Mouse (Mus musculus): ENCODE measurements around the gene Cdh1.
"Not testable (repeated sequence)": the region's sequence is repeated elsewhere in the genome, so short reads cannot be mapped to it uniquely, and the experiment has no call there.

Cdh1 gene

DNA sequence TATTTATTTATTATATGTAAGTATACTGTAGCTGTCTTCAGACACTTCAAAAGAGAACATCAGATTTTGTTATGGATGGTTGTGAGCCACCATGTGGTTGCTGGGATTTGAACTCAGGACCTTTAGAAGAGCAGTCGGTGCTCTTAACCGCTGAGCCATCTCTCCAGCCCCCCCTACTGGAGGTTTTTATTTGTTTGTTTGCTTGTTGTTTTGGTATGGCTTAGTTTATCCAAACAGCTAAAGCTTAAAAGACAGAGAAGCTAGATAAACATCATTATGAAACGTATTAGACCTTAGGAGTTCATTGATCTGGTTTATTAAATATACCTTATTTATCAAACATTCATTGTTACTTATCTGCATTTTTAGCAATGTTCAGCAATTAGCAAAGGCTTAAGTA lies 7.5 kb upstream of the Cdh1 start:
- DNase-seq = not testable (repeated sequence)

GRCm38 (mm10) chr8:106597067-106597466 lies 6.1 kb upstream of the Cdh1 start:
- no peak for DNase-seq

- DNase-seq = no peak
Observed at GRCm38 (mm10) chr8:106599265-106599979, 3.7 kb upstream of the Cdh1 start.

- peak in 1 of 2 experiments; percentile 13 for DNase-seq
Observed at GRCm38 (mm10) chr8:106603933-106604332, 782 bp downstream of the Cdh1 start.

DNA sequence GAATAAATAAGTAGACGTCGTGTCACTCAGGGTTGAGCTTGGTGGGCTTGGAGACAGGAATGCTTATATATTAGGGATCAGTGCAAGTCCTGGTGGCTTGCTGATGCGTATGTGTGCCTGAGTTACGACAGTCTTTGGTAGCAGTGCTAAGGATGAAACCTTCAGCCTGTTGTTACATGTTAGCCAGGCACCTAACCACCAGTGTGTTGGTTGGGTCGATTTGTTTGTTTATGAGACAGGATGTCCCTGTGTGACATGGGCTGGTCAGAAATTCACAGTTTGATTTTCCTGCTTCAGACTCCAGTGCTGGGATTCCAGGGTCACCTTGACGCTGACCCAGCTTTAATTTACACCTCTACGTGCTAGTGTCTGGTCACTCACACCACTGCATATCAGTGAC lies 2.5 kb downstream of the Cdh1 start:
- DNase-seq = no peak

- no peak for DNase-seq
Observed at GRCm38 (mm10) chr8:106606121-106606520, 3.0 kb downstream of the Cdh1 start.

GRCm38 (mm10) chr8:106606601-106607145 lies 3.5 kb downstream of the Cdh1 start:
- no peak for DNase-seq

- not testable (repeated sequence) for DNase-seq
Observed at GRCm38 (mm10) chr8:106607783-106608182, 4.6 kb downstream of the Cdh1 start.

- no peak for DNase-seq
Observed at GRCm38 (mm10) chr8:106608425-106608824, 5.3 kb downstream of the Cdh1 start.

DNA sequence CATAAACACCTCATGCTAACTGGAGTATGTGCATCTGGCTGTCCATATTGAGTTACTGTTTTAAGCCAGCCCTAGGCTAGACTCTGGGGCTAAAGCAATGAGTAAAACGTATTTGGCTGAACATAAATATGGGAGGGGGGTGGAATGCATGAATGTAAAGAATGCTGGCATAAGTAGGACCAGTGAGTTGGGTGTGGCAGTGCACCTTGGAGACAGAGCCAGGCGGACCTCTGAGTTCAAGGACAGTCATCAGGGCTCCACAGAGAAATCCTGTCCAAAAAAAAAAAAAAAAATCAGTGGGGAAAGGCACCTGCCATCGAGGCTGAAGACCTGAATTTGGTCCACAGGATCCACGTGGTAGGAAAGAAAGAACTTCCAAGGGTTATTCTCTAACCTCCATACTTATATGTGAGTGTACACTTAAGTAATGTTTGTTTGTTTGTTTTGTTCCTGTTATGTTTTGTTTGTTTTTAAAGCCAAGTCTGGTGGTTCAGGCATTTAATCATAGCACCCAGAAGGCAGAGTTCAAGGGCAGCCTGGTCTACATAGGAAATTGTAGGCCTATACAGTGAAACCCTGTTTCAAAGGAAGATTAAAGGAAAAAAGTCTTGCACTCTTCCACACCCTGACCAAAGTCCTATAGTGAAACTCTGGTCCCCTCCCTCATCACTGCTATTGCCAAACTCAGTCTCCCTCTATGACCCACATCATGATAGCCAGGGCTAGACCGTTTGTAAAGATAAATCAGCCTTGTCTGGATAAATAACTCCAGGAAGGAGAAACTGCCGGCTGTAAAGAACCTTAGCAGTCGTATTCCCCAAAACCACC lies 6.1 kb downstream of the Cdh1 start:
- no peak for DNase-seq

- DNase-seq = no peak
Observed at GRCm38 (mm10) chr8:106610958-106611640, 7.9 kb downstream of the Cdh1 start.

DNA sequence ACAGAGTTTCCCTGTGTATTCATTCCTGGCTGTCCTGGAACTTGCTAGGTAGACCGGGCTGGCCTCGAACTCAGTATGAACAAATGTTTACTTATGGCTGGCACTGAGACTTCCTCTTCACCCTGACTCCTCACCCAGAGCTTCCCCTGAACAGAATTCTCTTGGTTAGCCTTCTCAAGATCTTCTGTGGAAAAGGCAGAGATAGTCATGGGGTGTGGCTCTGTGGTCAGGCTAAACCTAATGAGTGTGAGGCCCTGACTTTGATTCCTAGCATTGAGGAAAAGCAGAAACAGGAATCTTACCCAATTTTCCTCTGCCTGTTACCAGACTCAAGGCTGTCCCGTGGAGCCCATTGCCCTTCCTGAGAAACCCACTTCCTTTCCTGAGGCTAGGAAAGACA lies 8.9 kb downstream of the Cdh1 start:
- no peak for DNase-seq

DNA sequence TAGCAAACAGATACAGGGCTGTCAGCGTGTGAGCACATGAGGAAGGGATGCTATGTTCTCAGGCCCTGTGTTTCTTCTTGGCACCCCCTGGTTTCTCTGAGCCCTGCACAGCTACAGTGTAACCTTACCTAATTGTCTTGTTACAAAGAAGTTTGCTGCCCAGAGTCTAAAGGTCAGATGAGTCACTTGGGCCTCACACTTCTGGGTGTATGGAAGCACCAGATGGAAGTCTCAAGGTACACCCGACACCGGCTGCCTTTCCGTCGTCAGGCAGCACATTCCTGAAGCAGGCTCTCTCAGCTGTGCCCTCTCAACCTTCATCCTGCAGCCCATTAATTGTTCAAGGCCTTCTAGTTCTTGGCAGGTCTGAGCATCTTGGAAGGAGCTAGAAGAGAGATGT lies 11.6 kb downstream of the Cdh1 start:
- no peak for DNase-seq

DNA sequence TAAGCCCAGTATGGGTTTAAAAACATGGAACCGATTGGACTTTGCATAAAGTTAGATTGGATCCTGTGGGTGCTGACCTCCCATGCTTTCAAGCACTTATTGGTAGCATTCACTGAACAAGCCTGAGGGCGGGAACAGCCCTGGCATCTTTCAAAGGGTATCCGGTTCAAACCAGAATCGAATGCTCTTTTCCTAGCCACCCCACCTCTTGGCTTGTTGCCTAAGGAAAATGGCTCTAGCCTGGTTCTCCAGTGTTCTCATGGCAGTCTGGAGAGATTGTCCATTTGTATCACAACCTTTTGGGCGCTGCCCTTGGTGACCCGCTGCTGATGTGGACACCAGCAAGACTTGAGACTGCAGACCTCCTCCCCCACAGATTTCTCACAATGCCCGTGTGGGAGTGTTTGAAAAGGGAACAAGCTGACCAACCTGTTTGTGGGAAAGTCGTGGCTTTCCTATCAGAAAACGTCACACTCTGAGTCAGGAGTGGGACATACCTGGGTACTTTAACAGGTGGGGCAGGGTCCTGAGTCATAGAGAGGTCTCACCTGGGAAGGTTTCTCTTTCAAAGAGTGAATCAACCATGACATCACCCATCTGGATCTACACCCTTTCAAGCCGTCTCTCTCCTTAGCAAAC lies 12.6 kb downstream of the Cdh1 start:
- DNase-seq = no peak

DNA sequence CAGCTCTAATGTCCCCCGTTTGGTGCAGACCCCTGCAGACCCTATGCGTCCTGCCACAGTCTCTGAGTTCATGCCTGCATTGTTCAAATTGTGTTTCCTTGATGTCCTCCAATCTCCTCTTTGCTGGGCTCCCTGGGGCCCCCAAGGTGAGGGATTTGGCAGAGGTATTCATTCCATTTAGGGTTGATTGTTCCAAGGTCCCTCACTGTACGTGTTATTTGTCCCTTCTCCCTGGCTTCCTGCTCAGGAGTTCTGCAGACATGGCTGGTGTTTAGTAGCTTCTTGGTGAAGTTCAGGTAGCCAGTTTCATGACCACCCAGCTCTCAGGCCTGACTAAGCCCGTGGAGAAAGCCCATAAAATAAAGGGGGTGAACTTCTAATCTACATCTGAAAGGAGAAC lies 13.5 kb downstream of the Cdh1 start:
- no peak for DNase-seq

GRCm38 (mm10) chr8:106617196-106617595 lies 14.0 kb downstream of the Cdh1 start:
- no peak for DNase-seq

- DNase-seq = no peak
Observed at GRCm38 (mm10) chr8:106617865-106618264, 14.7 kb downstream of the Cdh1 start.

DNA sequence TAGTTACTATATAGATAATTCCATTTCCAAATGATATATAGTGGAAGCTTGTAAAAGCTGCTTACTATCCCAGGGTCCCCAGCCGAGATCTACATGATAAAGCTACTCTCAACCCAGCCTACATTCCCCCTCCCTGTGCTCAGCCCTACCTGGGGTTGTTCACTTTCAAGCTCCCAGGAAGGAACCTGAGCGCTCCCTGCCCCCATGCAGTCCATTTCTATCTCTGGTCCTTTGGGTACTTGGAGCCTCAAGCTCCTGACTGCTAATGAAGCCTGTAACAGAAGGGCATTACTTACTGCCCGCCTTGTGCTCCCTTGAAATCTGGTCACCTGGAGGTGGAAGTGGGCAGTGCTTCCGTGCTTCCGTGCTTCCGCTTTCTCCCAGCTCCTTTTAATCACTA lies 15.2 kb downstream of the Cdh1 start:
- no peak for DNase-seq

GRCm38 (mm10) chr8:106619549-106620245 lies 16.5 kb downstream of the Cdh1 start:
- DNase-seq = no peak

DNA sequence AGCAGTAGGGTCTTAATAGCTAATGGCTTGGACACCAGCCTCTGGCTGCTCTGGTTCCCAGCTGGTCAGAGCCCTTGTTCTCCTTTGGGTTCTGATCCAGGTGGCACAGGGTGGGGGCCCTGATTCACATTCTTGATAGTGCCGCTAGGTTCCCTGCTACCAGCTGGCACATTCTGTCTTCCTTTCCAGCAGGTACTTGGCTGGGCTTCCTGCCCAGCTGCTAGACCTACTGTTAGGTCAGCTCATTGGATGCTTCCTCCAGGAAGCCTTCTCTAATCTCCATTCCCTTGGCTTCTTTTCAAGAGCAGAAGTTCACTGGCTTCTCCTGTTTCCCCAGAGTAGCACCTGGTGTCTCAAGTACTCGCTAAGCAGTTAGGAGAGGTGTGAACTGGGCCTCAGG lies 17.3 kb downstream of the Cdh1 start:
- peak; percentile 28 to 34 for DNase-seq

DNA sequence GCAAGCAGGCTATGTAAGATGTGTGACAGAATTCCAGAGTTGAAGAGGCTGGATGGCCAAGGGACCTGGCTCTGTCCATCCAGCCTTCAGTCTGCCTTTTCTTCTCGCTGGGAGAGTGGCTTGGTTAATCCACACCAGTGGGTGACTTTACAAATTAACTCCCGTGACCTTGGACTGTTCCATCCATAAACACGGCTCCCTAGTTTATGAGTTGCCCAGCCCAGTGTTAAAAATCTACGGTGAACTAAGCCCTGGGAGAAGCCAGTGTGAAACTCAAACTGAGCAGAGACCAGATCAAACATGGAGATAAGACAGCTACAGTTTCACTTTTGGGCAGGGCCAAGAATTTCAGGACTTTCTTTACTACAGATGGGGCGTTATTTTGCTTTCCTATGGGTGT lies 19.9 kb downstream of the Cdh1 start:
- no peak for DNase-seq

DNA sequence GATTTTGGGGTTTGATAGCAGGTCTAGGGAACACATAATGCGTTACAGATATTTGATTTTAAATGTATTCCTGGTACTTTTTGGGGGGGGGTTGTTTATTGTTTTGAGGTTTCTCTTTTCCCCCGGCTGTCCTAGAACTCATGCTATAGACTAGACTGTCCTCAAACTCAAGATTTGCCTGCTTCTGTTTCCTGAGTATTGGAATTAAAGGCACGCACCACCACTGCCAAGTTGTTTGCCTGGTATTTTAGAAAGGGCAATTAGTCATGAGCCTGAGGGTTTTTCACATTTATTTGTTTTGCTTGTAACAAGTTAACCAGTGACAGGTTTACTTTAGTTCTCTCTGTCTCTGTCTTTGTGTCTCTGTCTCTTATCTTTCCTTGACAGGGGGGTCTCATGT lies 20.3 kb downstream of the Cdh1 start:
- DNase-seq = no peak

All from cerebellum, postnatal 14 days (tissue).